Mouse (Mus musculus): ENCODE measurements around the gene 1700001C19Rik.
A peak's percentile ranks its signal among the peaks of the same experiment; 100 is the strongest.
"Not testable (repeated sequence)": the region's sequence is repeated elsewhere in the genome, so short reads cannot be mapped to it uniquely, and the experiment has no call there.

The 1700001C19Rik gene

DNA sequence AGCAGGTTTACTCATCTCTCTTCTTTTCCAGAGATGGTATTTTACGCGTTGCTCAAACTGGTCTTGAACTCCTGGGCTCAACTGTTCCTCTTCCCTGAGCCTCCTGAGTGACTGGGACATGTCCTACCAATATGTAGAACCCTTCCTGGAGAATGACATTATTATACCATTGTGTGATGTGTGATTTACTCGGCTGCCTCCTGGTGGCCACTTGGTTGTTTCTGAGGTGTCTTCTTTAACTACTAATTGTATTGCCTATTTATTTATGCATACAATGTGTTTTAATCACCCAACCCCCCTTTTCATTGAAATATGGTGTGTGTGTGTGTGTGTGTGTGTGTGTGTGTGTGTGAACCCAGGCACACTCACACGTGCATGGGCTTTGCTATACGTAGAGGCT lies 6.4 kb downstream of the 1700001C19Rik start:
- no peak for DNase-seq (ENCODE audit: low read depth, low spot score)

DNA sequence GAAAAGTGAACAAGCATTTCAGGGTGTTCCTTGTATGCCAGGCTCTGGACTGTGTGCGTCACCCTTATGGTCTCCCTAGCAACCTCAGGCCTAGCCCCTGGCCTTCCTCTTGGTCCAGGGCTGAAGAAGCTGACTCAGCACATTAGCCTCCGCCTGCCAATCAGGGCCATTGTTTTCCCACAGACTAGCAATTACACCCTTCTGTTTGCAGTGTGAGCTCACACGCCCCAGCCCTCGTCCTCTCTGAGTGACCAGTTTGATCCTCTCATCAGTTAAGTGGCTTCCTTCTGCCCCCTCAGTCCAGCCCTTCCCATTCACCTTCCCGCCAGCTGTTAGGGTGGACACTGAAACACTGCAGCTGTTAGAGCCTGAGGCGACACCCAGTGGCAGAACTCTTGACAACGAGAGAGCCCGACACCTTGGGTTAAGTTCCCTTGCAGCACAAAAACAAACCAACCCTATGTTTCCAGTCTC lies 8.3 kb downstream of the 1700001C19Rik start:
- peak; percentile 22 for DNase-seq (ENCODE audit: low read depth, low spot score)

DNA sequence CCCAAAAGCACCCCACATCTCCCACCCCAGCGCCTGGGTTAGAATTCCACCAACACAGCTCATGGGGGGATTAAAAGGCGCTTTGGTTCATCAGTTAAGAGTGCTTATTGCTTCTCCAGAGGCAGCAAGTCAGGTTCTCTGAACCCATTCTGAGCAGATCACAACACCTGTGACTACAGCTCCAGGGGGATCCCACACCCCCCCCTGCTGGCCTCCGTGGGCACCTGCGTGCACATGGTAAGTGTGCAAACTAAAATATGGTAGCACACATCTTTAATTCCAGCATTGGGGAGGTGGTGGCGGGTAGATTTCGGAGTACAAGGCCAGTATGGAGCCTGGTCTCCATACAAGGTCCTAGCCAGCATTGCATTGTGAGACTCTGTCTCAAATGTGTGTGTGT lies 9.9 kb downstream of the 1700001C19Rik start:
- no peak for DNase-seq (ENCODE audit: low read depth, low spot score)

DNA sequence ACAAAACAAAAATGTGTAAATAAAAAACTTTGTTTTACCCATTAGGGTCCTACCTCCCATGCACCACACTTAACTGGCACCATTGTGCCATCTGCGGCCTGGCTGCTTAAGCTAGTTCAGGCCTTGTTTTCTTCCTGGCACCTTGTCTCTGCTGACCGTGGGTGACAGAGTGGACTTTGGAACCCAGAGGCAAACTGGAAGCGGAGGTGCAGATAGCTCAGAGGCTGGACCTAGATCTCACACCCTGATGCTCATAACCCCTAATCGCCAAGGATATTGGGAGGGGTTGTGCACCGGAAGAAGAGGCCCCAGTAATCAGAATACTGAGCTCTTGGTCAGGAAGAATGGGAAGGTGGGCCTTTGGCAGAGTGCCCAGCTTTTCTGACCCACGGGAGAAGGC lies 13.0 kb downstream of the 1700001C19Rik start:
- DNase-seq (ENCODE audit: low read depth, low spot score), result no peak

DNA sequence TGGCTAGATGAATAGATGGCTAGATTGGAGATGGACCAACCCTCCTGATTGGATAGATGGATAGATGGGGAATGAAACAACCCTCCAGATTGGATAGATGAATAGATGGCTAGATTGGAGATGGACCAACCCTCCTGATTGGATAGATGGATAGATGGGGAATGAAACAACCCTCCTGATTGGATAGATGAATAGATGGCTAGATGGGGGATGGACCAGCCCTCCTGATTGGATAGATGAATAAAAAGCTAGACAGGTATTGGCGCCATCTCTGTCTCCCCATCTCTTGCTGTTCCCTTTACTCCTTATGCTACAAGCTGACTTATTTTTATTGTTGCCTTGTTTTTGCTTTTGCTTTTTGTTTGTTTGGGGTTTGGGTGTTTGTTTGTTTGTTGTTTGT lies 14.6 kb downstream of the 1700001C19Rik start:
- DNase-seq (ENCODE audit: low read depth, low spot score), result not testable (repeated sequence)

DNA sequence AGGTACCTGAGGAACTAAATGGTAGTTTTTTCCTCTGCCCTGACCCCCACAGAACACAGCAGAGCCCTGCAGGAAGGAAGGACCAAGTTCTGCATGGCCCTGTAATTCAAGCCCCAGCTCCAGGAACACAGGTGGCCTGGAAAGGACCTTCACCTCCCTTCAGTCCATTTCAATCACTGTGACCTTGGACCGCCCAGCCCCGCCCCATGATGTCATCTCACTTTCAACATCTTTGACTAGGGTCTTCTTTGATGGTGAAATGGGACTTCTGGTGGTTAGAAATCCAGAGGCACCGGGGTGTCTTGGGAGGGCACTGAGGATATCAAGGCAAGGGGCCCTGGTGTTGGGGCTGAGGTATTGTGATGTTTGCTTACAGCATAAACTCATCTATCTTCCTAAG lies 15.6 kb downstream of the 1700001C19Rik start:
- DNase-seq (ENCODE audit: low read depth, low spot score), result no peak

DNA sequence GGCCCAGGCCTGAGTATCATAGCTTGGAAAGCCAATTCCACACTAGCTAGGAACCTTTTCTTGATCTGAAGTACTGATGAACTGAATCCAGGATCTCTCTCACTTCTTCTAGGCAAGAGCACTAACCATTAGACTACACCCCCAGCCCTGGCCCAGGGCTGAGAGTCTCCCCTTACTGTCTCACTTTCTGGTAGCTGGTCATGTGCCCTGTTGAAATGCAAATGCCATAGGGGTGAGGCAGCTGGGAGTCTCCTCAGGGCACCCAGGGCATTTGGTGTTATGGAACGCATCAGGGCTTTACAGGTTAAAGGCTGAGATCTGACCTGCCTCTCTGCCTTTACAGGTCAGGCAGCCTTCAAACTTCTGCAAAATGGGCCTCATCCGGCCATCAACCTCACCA lies 17.0 kb downstream of the 1700001C19Rik start:
- no peak for DNase-seq (ENCODE audit: low read depth, low spot score)

DNA sequence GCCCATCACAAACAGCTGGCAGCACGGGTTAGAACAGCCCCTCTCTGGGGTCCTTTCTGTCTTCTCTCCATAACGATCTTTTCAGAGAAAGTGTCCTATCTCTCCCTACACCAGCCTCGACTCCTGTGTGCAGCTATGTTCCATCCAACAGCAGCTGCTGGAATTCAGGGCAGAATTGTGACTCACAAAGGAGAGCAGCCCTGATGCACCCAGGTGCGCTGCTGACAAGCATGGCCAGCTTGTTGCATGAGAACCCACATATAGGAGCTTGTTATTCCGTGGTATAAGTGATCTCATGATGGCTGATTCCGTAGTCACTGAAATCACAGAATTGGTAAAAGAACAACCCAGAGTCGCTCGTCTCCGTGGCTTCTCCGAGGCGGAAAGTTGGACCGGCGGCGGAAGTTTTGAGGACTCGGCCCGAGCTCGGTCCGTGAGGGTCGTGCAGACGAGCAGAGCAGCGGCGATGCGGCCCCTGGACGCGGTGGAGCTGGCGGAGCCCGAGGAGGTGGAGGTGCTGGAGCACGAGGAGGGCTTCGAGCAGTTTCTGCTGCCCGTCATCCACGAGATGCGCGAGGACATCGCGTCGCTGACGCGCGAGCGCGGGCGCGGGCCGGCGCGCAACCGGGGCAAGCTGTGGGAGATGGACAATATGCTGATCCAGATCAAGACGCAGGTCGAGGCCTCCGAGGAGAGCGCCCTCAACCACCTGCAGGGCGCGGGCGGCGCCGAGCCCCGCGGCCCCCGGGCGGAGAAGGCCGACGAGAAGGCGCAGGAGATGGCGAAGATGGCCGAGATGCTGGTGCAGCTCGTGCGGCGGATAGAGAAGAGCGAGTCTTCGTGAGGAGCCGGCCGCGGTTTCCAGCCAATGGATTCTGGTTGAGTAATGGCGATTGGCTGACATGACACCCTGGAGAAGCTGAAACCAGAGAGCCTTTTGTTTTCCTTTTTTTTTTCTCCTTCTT lies 27.0 kb downstream of the 1700001C19Rik start:
- peak; percentile 21 for DNase-seq (ENCODE audit: low read depth, low spot score)

DNA sequence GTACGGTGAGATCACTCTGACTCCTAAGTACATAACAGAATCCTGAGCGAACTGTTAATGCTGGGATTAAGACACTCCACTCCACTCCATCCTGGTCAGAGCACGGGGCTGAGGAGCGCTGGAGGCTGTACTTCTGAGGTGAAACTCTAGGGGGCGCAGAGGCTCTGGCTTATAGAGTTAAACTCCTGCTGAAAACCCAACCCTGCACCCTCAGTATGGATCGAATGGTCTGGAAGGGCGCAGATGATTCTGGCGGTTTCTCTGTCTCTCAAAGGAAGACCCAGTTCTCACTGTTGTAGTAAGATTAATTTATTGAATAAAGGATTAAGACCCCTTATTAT lies 28.6 kb downstream of the 1700001C19Rik start:
- DNase-seq (ENCODE audit: low read depth, low spot score), result peak; percentile 50

DNA sequence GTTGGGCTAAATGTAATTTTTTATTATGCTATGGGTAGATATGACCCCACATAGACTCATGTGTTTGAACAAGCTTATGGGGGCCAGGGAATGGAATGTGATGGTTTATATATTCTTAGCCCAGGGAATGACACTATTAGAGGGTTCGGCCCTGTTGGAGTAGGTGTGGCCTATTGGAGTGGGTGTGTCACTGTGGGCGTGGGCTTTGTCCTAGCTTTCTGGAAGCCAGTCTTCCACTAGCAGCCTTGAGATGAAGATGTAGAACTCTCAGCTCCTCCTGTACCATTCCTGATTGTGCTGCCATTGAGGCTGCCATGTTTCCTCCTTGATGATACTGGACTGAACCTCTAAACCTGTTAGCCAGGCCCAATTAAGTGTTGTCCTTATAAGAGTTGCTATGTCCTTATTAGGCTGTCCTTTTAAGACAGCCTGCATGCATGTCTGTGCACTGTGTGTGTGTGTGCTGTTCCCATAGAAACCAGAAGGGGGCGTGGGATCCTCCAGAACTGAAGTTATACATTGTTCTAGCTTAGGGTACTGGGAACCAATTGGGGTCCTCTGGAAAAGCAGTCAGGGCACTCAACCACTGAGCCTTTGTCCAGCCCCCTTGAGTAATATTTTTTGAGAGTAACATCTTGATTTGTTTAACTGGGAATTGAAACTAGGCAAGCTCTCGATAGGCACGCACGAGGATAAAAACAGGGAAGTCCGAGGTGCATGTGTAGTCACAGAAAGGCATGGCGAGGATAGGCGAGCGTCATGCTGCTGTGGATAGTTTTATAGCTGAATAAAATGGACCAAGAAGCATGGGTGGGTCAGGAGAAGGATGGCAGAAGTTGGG lies 29.2 kb downstream of the 1700001C19Rik start:
- no peak for DNase-seq (ENCODE audit: low read depth, low spot score)

DNA sequence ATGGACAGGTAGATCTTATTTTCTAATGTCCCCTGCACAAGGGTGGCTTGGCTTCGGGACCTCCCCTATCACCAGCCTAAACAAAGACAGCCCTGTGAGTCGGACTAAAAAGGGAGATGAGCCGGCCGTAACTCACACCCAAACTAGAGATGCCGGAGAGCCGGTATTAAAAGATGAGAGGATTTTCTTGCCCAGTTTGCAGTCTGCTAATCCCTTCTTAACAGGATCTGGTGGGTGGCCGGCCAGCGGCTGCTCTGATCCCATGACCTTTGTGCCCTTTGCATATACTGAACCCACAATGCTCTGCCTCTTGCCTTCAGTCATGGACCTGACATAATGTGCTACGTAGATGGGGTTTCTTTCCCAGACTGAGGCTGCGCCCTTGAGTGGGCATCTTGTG lies 36.7 kb downstream of the 1700001C19Rik start, which contains the start of gene Guca1a:
Gene Guca1a (minus strand): TSS at position 134 of the 400 bp plus-strand sequence.
- DNase-seq (ENCODE audit: low read depth, low spot score), result no peak

DNA sequence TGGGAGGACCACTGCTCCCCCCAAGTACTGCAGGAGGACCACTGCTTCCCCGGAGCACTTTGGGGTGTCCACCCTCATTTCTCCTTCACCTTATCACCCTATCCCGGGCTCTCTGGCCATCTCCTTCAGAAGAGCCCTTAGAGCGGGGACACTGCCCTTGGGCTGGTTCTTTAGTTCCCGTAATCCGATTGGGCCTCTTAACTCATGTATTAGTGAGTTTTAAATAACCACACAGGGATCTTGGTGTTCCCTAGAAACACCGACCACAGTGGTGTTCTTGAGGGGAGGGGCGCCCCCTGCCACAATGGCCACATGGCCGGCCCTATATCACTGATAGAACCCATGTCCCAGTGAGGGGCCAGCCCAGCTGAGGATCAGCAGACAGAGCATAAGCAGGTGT lies 38.1 kb downstream of the 1700001C19Rik start:
- DNase-seq (ENCODE audit: low read depth, low spot score), result no peak

DNA sequence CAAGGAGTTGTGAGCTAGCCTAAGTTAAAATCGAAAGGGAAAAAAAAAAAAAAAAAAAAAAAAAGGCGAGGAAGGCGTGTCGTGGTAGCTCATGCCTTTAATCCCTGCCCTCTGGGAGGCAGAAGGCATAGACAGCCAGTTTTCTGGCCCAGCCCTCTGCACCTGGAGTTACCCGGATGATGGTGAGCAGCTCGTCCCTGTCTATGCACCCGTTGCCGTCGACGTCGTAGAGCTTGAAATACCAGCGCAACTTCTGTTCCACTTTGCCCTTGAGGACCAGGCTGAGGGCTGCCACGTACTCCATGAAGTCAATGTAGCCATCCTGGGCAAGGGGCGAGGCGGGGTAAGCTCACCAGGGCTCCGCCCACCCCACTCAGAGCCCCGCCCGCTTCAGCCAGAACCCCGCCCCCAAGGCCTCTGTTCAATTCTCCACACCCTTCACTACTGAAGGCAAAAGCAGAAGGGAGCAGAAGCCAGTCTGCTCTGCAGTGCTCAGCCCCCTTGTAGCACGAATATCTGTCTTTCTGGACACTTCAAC lies 41.7 kb downstream of the 1700001C19Rik start:
- peak; percentile 24 for DNase-seq (ENCODE audit: low read depth, low spot score)

DNA sequence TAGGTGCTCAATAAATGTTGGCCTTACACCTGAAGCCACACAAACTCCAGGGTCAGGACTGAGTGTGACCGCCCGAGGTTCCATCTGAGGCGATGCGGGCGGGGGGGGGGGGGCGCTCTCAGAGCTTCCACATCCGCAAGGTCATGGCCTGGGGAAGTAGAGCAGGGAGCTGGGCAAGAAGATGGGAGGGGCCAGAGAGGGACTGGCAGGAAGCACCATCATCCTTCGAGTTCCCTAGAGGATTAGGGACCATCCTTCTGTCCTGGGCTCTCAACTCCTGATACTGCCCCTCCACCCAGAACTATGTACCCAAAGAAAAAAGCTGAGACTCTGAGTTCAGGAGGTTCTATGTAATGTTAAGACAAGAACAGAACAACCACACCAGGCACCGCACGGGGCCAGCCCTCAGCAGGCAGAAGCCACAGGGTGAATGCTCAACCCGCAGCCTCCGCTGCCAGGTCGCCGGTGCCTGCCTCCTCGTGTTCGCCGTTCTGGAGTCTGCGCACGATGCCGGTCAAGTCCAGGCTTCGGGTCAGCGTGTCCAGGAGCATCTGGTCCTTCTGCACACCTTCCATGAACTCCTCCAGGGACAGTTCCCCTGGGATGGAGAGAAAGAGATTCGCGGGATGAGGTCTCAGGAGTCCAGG lies 42.8 kb downstream of the 1700001C19Rik start:
- no peak for DNase-seq (ENCODE audit: low read depth, low spot score)

DNA sequence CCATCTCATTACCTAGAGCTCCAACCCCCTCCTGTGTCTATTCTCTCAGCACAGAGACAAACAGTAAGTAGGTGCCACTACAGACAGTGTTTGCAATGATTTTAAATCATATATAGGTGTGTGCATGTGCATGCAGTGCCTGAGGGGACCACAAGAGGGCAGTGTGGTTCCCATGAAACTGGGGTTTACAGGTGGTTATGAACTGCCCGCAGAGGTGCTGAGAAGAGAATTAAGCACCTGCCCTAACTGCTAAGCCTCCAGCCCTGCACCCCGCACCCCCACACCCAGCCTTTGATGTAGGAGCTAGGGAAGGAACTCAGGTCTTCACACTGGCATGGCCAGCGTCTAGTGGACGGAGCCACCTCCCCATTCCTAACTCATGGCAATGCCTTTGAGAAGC lies 50.5 kb downstream of the 1700001C19Rik start:
- DNase-seq (ENCODE audit: low read depth, low spot score), result no peak

DNA sequence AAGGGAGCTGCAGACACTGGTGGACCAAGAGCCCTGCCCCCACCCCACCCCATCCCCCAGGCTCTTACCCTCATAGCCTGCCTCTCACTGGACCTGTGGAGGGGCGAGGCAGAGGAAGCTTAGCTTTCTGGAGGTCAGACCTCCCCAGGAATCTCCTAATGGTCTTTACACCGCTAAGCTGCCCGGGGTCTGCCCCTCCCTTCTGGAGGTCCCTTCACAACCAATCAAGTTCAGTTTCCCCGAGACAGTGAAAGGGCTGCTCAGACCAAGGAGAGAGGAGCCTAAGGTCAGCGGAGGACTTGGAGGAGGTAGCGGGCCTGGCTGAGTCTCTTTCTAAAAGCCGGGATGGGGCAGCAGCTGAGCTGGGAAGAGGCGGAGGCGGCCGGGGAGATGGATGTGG lies 52.0 kb downstream of the 1700001C19Rik start, which contains the start of gene Guca1b:
Gene Guca1b (plus strand): TSS at position 249 of the 400 bp plus-strand sequence.
- DNase-seq (ENCODE audit: low read depth, low spot score), result no peak

DNA sequence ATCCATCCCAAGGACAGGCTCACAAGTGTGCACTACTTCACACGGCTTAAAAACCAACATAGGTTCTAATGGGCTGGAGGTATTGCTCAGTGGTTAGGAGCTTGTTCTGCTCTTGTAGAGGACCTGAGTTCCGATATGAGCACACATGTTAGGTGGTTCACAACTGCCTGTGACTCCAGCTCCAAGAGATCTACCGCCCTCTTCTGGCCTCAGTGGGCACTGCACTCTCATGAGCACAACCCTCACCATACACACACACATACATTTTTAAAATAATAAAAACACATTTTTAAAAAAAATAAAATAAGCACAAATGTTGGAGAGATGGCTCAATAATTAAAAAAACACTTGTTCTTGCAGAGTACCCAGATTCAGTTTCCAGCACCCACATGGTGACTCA lies 53.1 kb downstream of the 1700001C19Rik start:
- DNase-seq (ENCODE audit: low read depth, low spot score), result no peak

DNA sequence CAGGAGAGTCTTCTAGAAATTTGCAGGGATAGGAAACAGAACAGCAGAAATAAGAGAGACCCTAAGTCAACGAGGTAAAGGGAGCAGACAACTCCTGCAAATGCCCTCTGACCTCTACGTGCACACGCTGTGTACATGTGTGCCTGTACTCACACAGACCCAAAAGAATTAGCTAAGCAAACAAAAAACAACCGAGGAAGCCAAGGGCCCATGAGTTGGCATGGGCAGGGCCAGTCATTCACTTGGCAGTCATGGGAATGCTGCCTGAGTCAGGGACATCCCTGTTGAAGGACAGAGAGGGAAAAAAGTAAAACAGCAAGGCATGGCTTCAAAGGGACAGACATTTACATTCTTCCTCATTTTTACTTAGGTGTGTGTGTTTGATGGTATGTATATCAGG lies 53.9 kb downstream of the 1700001C19Rik start:
- DNase-seq (ENCODE audit: low read depth, low spot score), result no peak

DNA sequence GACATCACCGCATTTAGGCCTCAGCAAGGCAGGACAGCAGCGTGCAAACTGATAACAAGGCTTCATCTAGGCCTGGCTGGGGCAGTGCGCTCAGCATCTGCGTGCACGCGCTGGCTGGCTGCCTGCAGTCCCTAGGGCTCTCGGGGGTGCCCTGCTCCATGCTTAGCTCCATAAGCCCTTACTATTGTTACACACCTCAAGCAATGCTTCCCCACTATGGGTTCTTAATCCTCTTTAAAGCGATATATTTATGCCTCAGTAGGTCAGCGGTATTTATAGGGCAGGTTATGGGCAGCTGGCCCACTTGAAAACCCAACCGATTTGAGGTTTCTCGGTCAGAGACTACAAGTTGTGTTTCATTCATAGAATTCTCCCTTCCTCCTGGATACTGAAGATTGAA lies 55.3 kb downstream of the 1700001C19Rik start:
- DNase-seq (ENCODE audit: low read depth, low spot score), result no peak

DNA sequence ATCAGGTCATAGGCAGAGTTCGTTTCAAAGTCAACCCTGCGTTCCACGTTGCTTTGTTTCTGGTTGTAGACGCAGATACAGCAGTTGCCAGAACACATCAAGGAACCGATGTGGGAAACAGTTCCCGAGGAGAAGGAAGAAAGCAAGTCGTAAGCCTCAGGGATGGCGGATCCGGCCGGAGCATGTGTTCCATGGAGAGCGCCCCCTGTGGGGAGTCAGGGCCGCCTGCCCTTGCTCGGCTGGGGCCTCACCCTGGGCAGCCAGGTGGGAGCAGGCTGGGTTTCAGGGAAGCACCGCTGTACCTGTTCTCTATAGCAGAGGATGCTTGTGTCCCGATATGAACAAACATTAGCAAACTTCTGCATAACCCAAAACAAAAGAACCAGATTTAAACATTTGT lies 59.0 kb downstream of the 1700001C19Rik start:
- DNase-seq (ENCODE audit: low read depth, low spot score), result no peak

DNA sequence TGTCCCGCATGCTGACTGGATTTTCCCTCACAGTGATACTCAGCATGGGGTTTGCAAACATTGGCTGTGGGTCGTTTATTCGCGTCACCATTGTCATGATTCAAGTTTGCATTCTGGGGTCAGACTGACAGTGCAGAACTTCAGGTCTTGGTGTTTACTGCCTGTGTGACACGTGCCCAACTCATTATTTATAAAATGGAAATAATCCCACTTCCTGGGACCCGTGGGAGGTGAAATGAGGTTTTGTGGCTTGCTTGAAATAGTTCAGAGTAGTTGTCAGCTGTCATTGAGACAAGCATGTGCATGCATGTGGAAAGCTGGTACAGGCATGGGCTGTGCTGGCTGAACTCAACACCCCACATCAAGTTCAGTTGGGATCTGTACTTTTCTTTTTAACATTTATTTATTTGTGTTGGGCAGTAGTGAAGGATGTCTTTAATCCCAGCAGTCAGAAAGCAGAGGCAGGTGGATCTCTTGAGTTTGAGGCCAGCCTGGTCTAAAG lies 60.3 kb downstream of the 1700001C19Rik start:
- DNase-seq (ENCODE audit: low read depth, low spot score), result no peak

All from brain, adult 2 months (tissue).